Mouse (Mus musculus): ENCODE measurements around the gene Tex264. TPM values are rescaled to one million over a fixed set of nuclear protein-coding genes. Genes with fewer than 3 reads are reported as not detected.

Gene Tex264
- total RNA-seq, 2 experiments from 2014 or later, result 42.2 to 45.6 TPM

Other genes with a start within 250 kb of the Tex264 start
- 10 to 100 TPM; 26.1 to 26.8 TPM for gene Acy1, start 247.6 kb downstream of the Tex264 start, total RNA-seq (2021)
- gene Abhd14b, start 238.5 kb downstream of the Tex264 start, total RNA-seq (2021), result 1 to 10 TPM; 8.5 to 8.6 TPM
- gene Abhd14a, start 238.2 kb downstream of the Tex264 start, total RNA-seq (2021), result 10 to 100 TPM; 19.0 to 19.6 TPM
- gene Pcbp4, start 232.6 kb downstream of the Tex264 start, total RNA-seq (2021), result 10 to 100 TPM; 61.1 to 63.2 TPM
- not detected for gene Gpr62, start 220.0 kb downstream of the Tex264 start, total RNA-seq (2021)
- gene Rrp9, start 210.0 kb downstream of the Tex264 start, total RNA-seq (2021), result 10 to 100 TPM; 21.3 to 26.3 TPM
- 10 to 100 TPM; 33.7 to 38.2 TPM for gene Parp3, start 209.0 kb downstream of the Tex264 start, total RNA-seq (2021)
- gene Iqcf1, start 186.0 kb downstream of the Tex264 start, total RNA-seq (2021), result not detected
- not detected for gene Iqcf5, start 171.4 kb downstream of the Tex264 start, total RNA-seq (2021)
- not detected for gene Iqcf3, start 124.3 kb downstream of the Tex264 start, total RNA-seq (2021)
- not detected for gene Iqcf4, start 114.9 kb downstream of the Tex264 start, total RNA-seq (2021)
- gene Iqcf6, start 59.3 kb downstream of the Tex264 start, total RNA-seq (2021), result not detected
- gene Grm2, start 29.8 kb downstream of the Tex264 start, total RNA-seq (2021), result not detected
- gene Rad54l2, start 103.3 kb upstream of the Tex264 start, total RNA-seq (2021), result 1 to 10 TPM; 9.0 to 9.2 TPM
- 10 to 100 TPM; 26.5 to 35.4 TPM for gene Dcaf1, start 135.9 kb upstream of the Tex264 start, total RNA-seq (2021)
- gene Rbm15b, start 201.5 kb upstream of the Tex264 start, total RNA-seq (2021), result 10 to 100 TPM; 12.8 to 13.4 TPM
- 100 to 1,000 TPM; 100 to 151 TPM for gene Manf, start 206.1 kb upstream of the Tex264 start, total RNA-seq (2021)

All from heart, adult 18-20 months (tissue).